Mouse (Mus musculus) embryonic facial prominence, embryonic 11.5 days (tissue): ENCODE measurements around the gene Dnal1. TPM values are rescaled to one million over a fixed set of nuclear protein-coding genes. Genes with fewer than 3 reads are reported as not detected.

Source experiments
- ATAC-seq: fragments of 200-750 bp; cut with Nextera tagmentation; replicated peaks from 2 replicates; pipeline ENCODE4 v1.8.0; 2017; ENCODE audit warnings: low read depth; ENCODE audit not compliant: insufficient number of reproducible peaks, low FRiP score, low TSS enrichment
- DNase-seq: peaks from one replicate; pipeline ENCODE4 v3.0.0-alpha.2; 2015; ENCODE audit warnings: low spot score
- H3K27ac ChIP-seq: fragments of 300-500 bp; sonication (generic); replicated peaks from 2 replicates; pipeline ENCODE4 v1.5.1; 2014; ENCODE audit warnings: mild to moderate bottlenecking, low read depth, low read length, control low read depth
- H3K27me3 ChIP-seq: fragments of 300-500 bp; sonication (generic); 2 replicates; pipeline ENCODE4 v1.6.1; 2014; ENCODE audit warnings: mild to moderate bottlenecking, low read length, moderate library complexity, mixed read lengths; ENCODE audit not compliant: control insufficient read depth, insufficient read depth
- H3K36me3 ChIP-seq: fragments of 300-500 bp; sonication (generic); replicated peaks from 2 replicates; pipeline ENCODE4 v1.6.1; 2014; ENCODE audit warnings: low read depth, mild to moderate bottlenecking, low read length, moderate library complexity, mixed read lengths; ENCODE audit not compliant: control insufficient read depth, insufficient read depth
- H3K4me1 ChIP-seq: fragments of 300-500 bp; sonication (generic); 2 replicates; pipeline ENCODE4 v1.6.1; 2014; ENCODE audit warnings: low read length, mixed read lengths; ENCODE audit not compliant: control insufficient read depth, insufficient read depth
- H3K4me2 ChIP-seq: fragments of 300-500 bp; sonication (generic); 2 replicates; pipeline ENCODE4 v1.6.1; 2014; ENCODE audit warnings: low read depth, mild to moderate bottlenecking, control low read depth, low read length, moderate library complexity
- H3K4me3 ChIP-seq: fragments of 300-500 bp; sonication (generic); 2 replicates; pipeline ENCODE4 v1.5.1; 2014; ENCODE audit warnings: low read depth, low read length, control low read depth
- H3K9ac ChIP-seq: fragments of 300-500 bp; sonication (generic); replicated peaks from 2 replicates; pipeline ENCODE4 v1.6.1; 2014; ENCODE audit warnings: mild to moderate bottlenecking, control low read depth, low read length
- H3K9me3 ChIP-seq: fragments of 300-500 bp; sonication (generic); replicated peaks from 2 replicates; pipeline ENCODE4 v1.6.1; 2016; ENCODE audit warnings: mild to moderate bottlenecking, low read length, inconsistent platforms, mixed read lengths; ENCODE audit not compliant: control insufficient read depth
- WGBS: fragments of 180-500 bp; shearing (Covaris S2); extraction: QIAGEN DNeasy Blood & Tissue Kit; methylation state at CpG from one replicate; pipeline ENCODE4 v1.1.7; 2014; 5-methylcytosine and 5-hydroxymethylcytosine counted together
- polyA plus RNA-seq: library from polyadenylated mRNA; unstranded; fragments of >200 nt; fragmentation: Nextera tagmentation; extraction: Ambion mirVana; gene quantifications from 2 replicates; pipeline ENCODE4 v1.2.1, GENCODE M21; 2014

The Dnal1 gene
- polyA plus RNA-seq, 1 experiment from 2014 or later: 6.8 TPM

DNA sequence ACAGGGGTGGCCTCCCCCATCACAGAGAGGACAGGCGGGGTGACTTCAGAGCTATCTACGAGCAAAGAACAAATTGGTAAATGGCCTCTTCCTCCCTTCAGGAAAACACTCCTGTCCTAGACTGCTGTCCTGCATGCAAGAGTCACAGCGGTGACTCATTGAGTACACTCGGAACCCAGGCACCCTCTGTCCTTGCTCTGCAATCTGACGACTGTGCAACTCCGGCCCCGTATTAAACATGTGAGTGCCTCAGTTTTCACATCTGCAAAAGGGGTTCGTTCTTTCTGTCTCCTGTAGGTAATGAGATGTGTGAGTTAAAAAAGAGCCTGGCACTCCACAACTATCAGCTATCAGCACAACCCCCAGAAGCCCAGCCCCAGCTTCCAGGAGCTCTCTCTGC lies 46.3 kb downstream of the Dnal1 start:
- H3K27ac ChIP-seq: no peak overlapping the region
- H3K4me3 ChIP-seq: no peak overlapping the region
- no peak overlapping the region for H3K9ac ChIP-seq
- H3K9me3 ChIP-seq: no peaks in the 10 kb centered on the region
- H3K4me1 ChIP-seq: no peaks in the 10 kb centered on the region
- H3K27me3 ChIP-seq: no peaks in the 10 kb centered on the region
- H3K36me3 ChIP-seq: peaks cover 5% of the 10 kb centered on the region
- 93% methylated on average over 8 of the region's 8 CpGs for WGBS
- no peak for DNase-seq
- H3K4me2 ChIP-seq: no peak overlapping the region
- no peak for ATAC-seq

DNA sequence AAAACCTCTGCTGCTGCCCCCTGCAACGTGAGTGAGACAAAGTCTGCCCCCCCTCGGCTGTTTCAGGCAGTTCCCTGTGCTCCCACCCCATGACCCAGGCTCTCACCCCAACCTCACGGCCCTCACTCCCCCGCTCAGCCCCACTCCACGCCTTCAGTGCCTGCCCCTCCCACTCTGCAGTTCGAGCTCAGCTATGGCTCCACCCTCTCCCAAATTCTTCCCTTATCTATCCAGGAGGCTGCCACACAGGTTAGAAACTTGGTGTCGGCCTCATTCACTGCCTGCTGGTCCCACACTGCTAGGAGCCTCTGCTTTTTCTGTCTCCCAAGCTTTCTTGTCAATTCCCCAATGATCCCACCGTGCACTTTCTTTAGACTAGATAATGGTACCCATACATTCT lies 47.0 kb downstream of the Dnal1 start:
- H3K36me3 ChIP-seq: peaks cover 5% of the 10 kb centered on the region
- no peak for DNase-seq

DNA sequence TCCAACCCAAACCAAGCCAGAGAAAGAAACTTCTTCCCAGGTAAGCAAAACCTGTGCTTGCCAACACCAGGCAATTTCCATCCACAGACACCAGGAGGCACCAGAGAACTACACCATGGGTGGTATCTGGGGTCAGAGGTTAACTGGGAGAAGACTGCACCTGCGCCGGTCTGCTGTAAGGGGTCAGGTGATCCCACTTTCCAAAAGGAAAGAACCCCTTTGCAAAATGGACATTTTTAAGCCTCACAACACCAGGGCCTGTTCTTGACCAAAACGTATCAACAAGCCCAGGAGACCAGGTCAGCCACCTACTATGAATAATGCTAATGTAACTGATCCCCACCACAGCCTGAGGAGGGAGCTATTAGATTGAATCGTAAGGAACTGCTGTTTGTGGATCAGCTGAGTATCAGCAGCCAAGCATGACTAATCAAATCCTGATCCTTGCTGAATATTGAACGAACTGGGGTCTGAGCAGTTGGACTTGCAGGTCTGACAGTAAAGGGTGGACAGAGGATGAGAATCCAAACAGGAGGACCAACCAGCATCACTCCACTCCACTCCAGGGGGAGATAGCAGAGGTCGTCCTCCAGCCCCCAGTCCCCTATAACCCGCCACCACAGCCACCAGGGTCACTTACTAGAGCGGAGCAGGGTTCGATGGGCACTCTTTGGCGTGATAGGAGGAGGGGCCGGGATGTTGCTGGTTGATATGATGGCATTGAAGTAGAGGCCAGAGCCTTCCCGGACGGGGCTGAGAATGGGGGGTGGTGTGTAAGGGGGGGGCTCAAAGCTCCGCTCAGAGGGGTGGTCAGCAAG lies 47.7 kb downstream of the Dnal1 start:
- Histone ChIP-seq H3K4me1 (no peaks in the 10 kb centered on the region), H3K27ac (no peak overlapping the region), H3K36me3 (peaks cover 5% of the 10 kb centered on the region), H3K4me3 (no peak overlapping the region), H3K4me2 (no peak overlapping the region), H3K27me3 (no peaks in the 10 kb centered on the region), H3K9ac (no peak overlapping the region), H3K9me3 (no peaks in the 10 kb centered on the region)
- 76% methylated on average over 14 of the region's 14 CpGs for whole genome bisulfite sequencing
- DNase-seq (peak; percentile 62), ATAC-seq (no peak)

More for the DNA sequence above, 47.0 kb downstream of the Dnal1 start:
- Histone ChIP-seq H3K9ac (no peak overlapping the region), H3K27ac (no peak overlapping the region), H3K27me3 (no peaks in the 10 kb centered on the region), H3K4me3 (no peak overlapping the region), H3K4me2 (no peak overlapping the region), H3K9me3 (no peaks in the 10 kb centered on the region), H3K4me1 (no peaks in the 10 kb centered on the region)
- 77% methylated on average over 8 of the region's 8 CpGs for WGBS
- ATAC-seq: no peak

DNA sequence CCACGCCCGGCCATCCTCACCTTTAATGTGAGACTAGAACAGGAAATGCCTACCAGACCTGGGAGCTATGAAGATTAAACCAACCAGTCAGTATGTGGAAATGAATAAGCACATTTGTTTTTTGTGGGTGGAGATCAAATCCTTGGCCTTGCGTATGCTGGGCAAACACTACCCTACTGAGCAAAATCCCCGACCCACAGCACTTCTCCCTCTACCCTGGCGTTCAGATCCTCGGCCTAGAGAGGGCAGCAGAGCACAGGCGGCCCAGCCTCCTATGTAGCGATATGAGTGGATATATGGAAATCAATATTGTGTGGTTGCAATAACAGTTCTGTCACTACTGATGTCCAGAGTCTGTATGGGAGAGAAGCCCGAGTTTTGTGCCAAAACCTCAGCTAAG lies 49.0 kb downstream of the Dnal1 start:
- Histone ChIP-seq H3K4me3 (no peak overlapping the region), H3K27me3 (no peaks in the 10 kb centered on the region), H3K27ac (no peak overlapping the region), H3K4me1 (no peaks in the 10 kb centered on the region), H3K36me3 (peaks cover 5% of the 10 kb centered on the region), H3K4me2 (no peak overlapping the region), H3K9ac (no peak overlapping the region), H3K9me3 (no peaks in the 10 kb centered on the region)
- ATAC-seq: no peak
- WGBS: 89% methylated on average over 9 of the region's 9 CpGs
- no peak for DNase-seq

DNA sequence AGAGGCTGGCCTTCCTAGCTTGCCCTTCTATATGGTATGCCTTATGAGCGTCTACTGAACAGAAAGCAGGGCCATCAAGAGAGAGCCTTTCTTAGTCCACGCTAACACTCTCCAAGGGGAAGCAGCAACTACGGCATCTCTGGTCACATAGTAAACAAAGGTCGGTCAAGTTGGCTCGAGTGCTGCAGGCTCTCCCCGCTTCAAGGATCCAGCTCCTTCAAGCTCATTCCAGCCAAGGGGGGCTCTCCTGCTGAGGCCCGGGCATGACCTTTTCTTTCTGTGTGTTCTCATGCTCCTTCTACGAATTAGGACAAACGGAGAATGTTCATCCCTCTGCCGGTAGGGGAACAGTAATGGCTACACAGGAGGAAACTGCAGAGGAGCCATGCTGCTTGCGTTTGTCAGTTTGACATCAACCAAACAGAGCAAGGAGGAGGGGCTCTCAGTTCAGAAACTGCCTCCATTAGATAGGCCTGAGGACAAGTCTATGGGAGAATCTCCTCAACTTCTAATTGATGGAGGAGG lies 49.5 kb downstream of the Dnal1 start:
- Histone ChIP-seq H3K36me3 (peaks cover 5% of the 10 kb centered on the region), H3K4me3 (no peak overlapping the region), H3K27ac (no peak overlapping the region), H3K9me3 (no peaks in the 10 kb centered on the region), H3K4me1 (no peaks in the 10 kb centered on the region), H3K4me2 (no peak overlapping the region), H3K9ac (no peak overlapping the region), H3K27me3 (no peaks in the 10 kb centered on the region)
- no peak for ATAC-seq
- 87% methylated on average over 11 of the region's 11 CpGs for WGBS
- DNase-seq: no peak

DNA sequence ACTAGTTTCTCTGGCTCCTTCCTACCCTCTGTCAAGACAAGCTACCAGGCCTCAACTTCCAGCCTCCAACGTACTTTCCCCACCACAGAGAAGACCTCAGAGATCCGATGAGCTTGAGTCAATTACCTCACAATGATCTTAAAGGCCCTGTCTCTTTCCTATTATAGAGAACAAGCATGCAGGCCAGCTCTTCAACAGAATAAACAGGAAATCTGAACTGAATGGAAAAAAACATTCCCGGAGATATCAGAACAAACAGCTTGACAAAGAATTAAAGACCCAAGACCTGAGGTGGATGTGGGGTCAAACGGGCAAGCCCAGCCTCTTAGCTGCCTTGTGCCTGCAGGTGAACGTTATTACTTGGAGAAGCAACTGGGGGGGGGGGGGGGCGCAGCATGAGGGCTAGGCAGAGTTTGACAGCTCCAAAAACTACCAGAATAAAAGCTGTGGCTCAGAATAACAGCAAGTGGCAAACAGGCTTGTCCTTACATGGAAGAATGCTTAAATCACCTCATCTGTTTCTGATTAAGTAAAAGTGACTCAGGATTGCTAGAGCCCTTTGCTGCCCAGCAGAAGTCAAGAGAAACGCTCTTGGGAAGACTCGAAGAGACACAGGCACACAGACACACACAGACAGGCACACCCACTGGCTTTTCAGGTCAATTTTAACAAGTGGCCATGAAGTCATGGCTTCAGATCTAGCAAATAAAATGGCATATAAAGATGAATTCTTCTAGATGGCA lies 51.6 kb downstream of the Dnal1 start:
- H3K27me3 ChIP-seq: no peaks in the 10 kb centered on the region
- 37% methylated on average over 8 of the region's 8 CpGs for WGBS
- H3K4me1 ChIP-seq: no peaks in the 10 kb centered on the region
- H3K4me3 ChIP-seq: no peak overlapping the region
- no peaks in the 10 kb centered on the region for H3K9me3 ChIP-seq
- no peaks in the 10 kb centered on the region for H3K36me3 ChIP-seq
- ATAC-seq: no peak
- DNase-seq: peak; percentile 78
- H3K9ac ChIP-seq: no peak overlapping the region
- no peak overlapping the region for H3K4me2 ChIP-seq
- H3K27ac ChIP-seq: no peak overlapping the region

DNA sequence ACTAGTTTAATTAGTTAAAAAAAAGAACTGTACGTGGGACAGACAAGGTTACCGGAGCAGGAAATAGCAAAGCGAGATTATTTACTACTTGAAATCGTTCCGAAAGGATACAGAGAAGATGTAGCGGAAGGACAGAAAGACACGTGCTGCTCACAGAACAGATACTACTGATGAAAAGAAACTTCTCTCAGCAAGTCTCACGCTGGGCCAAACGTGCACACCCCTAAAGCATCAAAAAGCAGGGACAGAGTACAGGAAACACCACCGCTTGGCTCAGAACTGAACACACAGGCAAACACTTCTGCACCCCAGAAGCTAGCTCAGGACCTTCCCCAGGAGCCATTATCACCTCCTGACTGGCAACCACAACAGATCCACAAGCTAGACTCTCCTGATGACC lies 56.4 kb downstream of the Dnal1 start:
- Histone ChIP-seq H3K27me3 (no peaks in the 10 kb centered on the region), H3K4me3 (no peak overlapping the region), H3K36me3 (peaks cover 12% of the 10 kb centered on the region), H3K9ac (no peak overlapping the region), H3K4me1 (no peaks in the 10 kb centered on the region), H3K9me3 (no peaks in the 10 kb centered on the region), H3K27ac (no peak overlapping the region), H3K4me2 (no peak overlapping the region)
- 94% methylated on average over 10 of the region's 10 CpGs for WGBS
- no peak for ATAC-seq
- DNase-seq: no peak

DNA sequence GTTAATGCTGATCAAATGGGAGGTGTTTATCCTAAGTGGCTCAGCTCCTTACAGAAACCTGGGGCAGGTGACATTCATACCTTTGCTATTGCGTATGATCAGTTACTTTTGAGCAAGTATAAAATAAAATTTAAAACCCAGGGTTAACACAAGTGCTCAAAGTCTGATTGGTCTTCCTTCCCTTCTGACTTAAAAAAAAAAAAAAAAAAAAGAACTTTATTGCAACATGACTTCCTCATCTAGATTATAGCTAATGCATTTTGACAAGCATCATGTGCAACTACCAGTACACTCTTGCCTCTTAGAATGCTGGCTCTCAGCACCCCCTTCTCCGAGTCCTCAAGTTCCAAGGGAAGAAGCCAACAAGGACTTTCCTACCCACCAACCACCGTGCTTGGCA lies 58.0 kb downstream of the Dnal1 start:
- no peak for DNase-seq
- H3K36me3 ChIP-seq: peaks cover 12% of the 10 kb centered on the region

More for the DNA sequence above, 58.0 kb downstream of the Dnal1 start:
- no peaks in the 10 kb centered on the region for H3K27me3 ChIP-seq
- no peak overlapping the region for H3K4me3 ChIP-seq
- H3K27ac ChIP-seq: no peak overlapping the region
- WGBS: 96% methylated on average over 3 of the region's 3 CpGs
- peaks cover 10% of the 10 kb centered on the region; the same call in 1 of the 2 replicates for H3K4me1 ChIP-seq
- no peaks in the 10 kb centered on the region for H3K9me3 ChIP-seq
- no peak for ATAC-seq
- no peak overlapping the region for H3K9ac ChIP-seq
- no peak overlapping the region for H3K4me2 ChIP-seq
